Mouse (Mus musculus): ENCODE measurements around the gene Arhgdig. TPM values are rescaled to one million over a fixed set of nuclear protein-coding genes. Genes with fewer than 3 reads are reported as not detected.
"Not testable (repeated sequence)": the region's sequence is repeated elsewhere in the genome, so short reads cannot be mapped to it uniquely, and the experiment has no call there.

Gene Arhgdig
- polyA plus RNA-seq, 1 experiment from 2014 or later: 12.9 TPM

DNA sequence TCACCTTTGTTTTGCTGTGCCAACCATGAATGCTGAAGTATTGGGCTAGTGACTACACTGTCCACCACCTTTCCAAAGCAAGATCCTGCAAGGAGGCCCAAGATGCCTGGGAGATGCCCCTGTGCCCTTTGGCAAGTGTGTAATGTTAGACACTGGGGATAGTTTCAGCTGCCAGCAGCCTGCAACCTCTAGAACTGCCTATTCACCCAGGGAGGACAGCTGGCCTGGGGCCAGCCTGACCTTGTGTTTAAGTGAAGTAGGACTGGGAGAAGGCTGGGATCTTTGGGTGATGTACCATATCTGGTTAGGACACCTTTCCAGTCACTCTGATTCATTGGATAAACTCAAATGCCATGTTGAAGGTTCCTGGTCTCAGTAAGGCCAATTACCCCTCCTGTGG, 5.6 kb downstream of the Arhgdig start:
- no peak overlapping the region for H3K4me3 ChIP-seq (ENCODE audit: low read depth, low read length)
- H3K27ac ChIP-seq (ENCODE audit: low read length): no peak overlapping the region
- H3K9ac ChIP-seq (replicated peaks; ENCODE audit: low read depth, low read length): no peak overlapping the region
- H3K4me1 ChIP-seq (ENCODE audit: control insufficient read depth, insufficient read depth, low read length): 0 out of 2 replicates have a peak, but pooled peaks cover 3% of the 10 kb centered on the region
- H3K36me3 ChIP-seq (ENCODE audit: control insufficient read depth, insufficient read depth, low read length): peaks cover 5% of the 10 kb centered on the region; the same call in 1 of the 2 replicates
- no peaks in the 10 kb centered on the region for H3K9me3 ChIP-seq (ENCODE audit: control insufficient read depth, low read depth, low read length)
- H3K4me2 ChIP-seq (replicated peaks; ENCODE audit: low read depth, low read length): no peak overlapping the region
- peaks cover 20% of the 10 kb centered on the region for H3K27me3 ChIP-seq (ENCODE audit: control insufficient read depth, insufficient read depth, low read length)
- no peak for ATAC-seq (ENCODE audit: insufficient number of reproducible peaks, insufficient read depth, low FRiP score, low read depth)

DNA sequence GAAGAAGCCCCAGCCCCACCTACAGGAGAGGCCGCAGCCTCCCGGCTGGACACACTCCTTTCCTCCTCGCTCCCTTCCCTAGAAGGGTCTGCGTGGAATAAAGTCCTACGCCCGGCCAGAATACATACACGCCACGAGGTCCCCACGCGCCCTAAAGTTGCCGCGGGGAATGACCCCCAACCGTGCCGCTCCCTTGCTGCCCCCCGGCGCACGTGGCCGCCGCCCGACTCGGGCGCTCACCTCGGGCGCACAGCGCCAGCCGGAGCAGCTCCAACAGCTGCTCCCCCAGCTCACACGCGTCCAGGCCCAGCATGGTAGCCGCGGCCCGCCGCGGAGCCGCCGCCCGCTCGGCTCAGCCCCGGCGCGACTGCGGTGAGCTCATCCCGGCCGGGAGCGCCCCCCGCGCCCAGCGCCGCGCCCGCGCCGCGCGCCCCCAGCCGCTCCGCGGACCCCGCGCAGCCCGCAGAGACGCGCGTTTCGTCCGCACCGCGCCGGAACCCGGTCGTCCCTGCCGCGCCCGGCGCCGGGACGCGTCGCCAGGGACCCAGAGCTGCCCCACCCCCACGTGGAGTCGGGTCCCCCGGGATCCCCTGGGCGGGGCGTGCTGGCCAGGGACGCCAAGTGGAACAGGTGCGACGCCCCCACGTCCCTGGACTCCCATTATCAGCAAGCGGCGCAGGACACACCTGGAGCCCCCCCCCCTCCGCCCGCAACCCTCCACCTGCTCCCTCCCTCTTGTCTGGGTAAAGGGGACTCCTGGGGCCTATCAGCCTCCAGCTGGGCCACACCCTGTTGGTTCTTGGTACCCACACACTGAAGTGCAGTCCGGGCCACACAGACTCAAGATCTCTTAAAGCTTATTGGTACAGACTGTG, 6.5 kb downstream of the Arhgdig start:
- Histone ChIP-seq H3K4me1 (ENCODE audit: control insufficient read depth, insufficient read depth, low read length) (0 out of 2 replicates have a peak, but pooled peaks cover 3% of the 10 kb centered on the region), H3K9me3 (ENCODE audit: control insufficient read depth, low read depth, low read length) (no peaks in the 10 kb centered on the region), H3K27ac (ENCODE audit: low read length) (no peak overlapping the region), H3K4me2 (replicated peaks; ENCODE audit: low read depth, low read length) (peak overlapping the region; percentile 97), H3K4me3 (ENCODE audit: low read depth, low read length) (peak overlapping the region; percentile 41), H3K9ac (replicated peaks; ENCODE audit: low read depth, low read length) (peak overlapping the region; percentile 36), H3K27me3 (ENCODE audit: control insufficient read depth, insufficient read depth, low read length) (peaks cover 20% of the 10 kb centered on the region), H3K36me3 (ENCODE audit: control insufficient read depth, insufficient read depth, low read length) (peaks cover 13% of the 10 kb centered on the region; the same call in 1 of the 2 replicates)
- peak; percentile 66 for ATAC-seq (ENCODE audit: insufficient number of reproducible peaks, insufficient read depth, low FRiP score, low read depth)
- WGBS: under 1% methylated on average over 64 of the region's 92 CpGs

DNA sequence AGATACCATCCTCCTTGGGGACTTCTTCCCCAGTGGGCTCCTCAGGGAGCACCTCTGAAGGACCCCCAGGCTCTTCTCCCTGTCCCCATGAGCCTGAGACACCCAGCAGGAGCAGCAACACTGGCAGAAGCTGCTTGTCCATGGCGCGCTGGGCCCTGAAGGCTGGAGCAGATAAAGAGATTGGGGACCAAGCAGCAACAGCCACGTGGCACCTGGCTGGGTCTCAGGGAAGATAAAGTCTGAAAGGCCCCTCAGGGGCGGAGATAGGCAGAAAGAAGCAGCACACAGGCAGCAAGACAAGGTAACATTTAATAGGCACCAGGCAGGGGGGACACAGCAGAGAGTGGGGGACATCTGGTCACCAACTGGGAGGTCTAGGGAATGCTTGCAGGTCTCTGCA, 8.7 kb downstream of the Arhgdig start, which contains the start of gene Pdia2:
Gene Pdia2, minus strand, starts transcription at position 196 of the 400 bp plus-strand sequence.
- no peak within 1 kb of the TSS for H3K4me2 ChIP-seq (replicated peaks; ENCODE audit: low read depth, low read length)
- peaks cover 29% of the 10 kb centered on the region for H3K36me3 ChIP-seq (ENCODE audit: control insufficient read depth, insufficient read depth, low read length)
- H3K27me3 ChIP-seq (ENCODE audit: control insufficient read depth, insufficient read depth, low read length): peaks cover 20% of the 10 kb centered on the region
- WGBS: 70% methylated on average over 4 of the region's 4 CpGs
- no peak within 1 kb of the TSS for H3K4me3 ChIP-seq (ENCODE audit: low read depth, low read length)
- no peak for ATAC-seq (ENCODE audit: insufficient number of reproducible peaks, insufficient read depth, low FRiP score, low read depth)
- no peak within 1 kb of the TSS for H3K27ac ChIP-seq (ENCODE audit: low read length)
- H3K9me3 ChIP-seq (ENCODE audit: control insufficient read depth, low read depth, low read length): no peaks in the 10 kb centered on the region
- H3K4me1 ChIP-seq (ENCODE audit: control insufficient read depth, insufficient read depth, low read length): 0 out of 2 replicates have a peak, but pooled peaks cover 3% of the 10 kb centered on the region
- H3K9ac ChIP-seq (replicated peaks; ENCODE audit: low read depth, low read length): no peak within 1 kb of the TSS

DNA sequence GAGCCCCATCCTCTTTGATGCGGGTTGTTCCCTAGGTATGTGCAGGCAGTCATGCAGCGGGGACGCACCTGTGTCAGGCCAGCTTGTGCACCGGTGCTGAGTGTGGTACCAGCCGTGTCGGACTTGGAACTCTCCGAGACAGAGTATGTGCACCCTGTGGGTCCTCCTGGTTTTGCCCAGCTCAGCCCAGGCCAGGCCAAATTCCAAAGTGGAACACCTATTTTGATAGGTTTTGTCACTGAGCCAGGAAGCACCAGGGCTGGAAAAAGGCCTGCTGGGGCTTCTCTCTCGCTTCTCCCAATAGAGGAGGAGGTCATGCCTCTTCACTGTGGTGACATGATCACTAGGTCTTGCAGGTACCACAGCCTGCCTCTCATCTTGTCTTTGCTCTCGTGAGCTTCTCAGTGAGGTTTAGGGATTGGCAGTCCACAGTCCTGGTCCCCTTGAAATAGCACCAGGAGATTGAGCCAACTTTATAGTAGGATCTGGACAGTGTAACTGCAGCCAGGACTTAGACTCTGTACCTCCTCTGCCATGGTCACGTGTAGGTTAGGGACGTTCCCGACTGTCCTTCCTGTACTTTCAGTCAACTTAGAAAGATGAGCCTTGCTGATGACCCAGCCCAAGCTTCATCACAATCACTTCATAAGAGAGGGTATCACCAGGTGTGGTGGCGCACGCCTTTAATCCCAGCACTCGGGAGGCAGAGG, 14.9 kb downstream of the Arhgdig start:
- Histone ChIP-seq H3K4me1 (ENCODE audit: control insufficient read depth, insufficient read depth, low read length) (no peaks in the 10 kb centered on the region), H3K27me3 (ENCODE audit: control insufficient read depth, insufficient read depth, low read length) (no peaks in the 10 kb centered on the region), H3K9ac (replicated peaks; ENCODE audit: low read depth, low read length) (no peak overlapping the region), H3K36me3 (ENCODE audit: control insufficient read depth, insufficient read depth, low read length) (peaks cover 83% of the 10 kb centered on the region), H3K4me3 (ENCODE audit: low read depth, low read length) (no peak overlapping the region), H3K4me2 (replicated peaks; ENCODE audit: low read depth, low read length) (no peak overlapping the region), H3K9me3 (ENCODE audit: control insufficient read depth, low read depth, low read length) (no peaks in the 10 kb centered on the region), H3K27ac (ENCODE audit: low read length) (no peak overlapping the region)
- WGBS: 95% methylated on average over 15 of the region's 15 CpGs
- no peak for ATAC-seq (ENCODE audit: insufficient number of reproducible peaks, insufficient read depth, low FRiP score, low read depth)

DNA sequence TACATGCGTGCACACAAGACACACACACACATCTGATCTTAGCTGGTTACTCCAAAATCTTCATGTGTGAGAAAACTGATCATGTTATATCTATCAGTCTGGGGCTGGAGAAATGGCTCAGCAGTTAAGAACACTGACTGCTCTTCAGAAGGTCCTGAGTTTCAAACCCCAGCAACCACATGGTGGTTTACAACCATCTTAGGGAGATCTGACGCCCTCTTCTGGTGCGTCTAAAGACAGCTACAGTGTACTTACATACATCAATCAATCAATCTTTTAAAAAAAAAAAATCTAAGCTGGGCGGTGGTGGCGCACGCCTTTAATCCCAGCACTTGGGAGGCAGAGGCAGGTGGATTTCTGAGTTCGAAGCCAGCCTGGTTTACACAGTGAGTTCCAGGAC, 16.1 kb downstream of the Arhgdig start:
- ATAC-seq (ENCODE audit: insufficient number of reproducible peaks, insufficient read depth, low FRiP score, low read depth): not testable (repeated sequence)

DNA sequence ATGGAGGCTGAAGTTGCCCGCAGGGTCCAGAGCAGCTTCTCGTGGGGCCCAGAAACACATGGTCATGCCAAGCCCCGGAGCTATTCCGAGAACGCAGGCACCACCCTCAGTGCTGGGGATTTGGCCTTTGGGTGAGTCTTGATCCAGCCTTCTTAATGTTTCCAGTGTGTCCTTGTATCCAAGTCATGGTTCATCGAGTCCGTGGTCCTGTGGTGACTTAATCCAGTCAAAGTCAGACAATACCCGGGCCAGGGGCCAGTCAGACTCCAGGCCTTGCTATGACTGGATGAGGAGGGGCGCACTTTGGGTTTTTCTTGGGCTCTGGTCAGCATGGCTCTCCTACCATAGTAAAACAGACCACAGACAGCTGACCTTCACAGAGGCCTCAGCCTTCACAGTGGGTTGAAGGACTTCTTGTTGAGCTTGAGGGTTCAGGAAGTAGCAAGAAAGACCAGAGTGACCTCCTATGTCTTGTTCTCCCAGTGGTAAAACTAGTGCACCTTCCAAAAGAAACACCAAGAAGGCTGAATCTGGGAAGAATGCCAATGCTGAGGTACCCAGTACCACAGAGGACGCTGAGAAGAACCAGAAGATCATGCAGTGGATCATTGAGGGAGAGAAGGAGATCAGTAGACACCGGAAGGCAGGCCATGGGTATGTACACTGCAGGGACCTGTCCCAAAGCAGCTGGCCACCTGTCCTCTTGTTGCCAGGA, 19.3 kb downstream of the Arhgdig start:
- no peak overlapping the region for H3K9ac ChIP-seq (replicated peaks; ENCODE audit: low read depth, low read length)
- H3K27ac ChIP-seq (ENCODE audit: low read length): no peak overlapping the region
- H3K4me1 ChIP-seq (ENCODE audit: control insufficient read depth, insufficient read depth, low read length): no peaks in the 10 kb centered on the region
- no peaks in the 10 kb centered on the region for H3K9me3 ChIP-seq (ENCODE audit: control insufficient read depth, low read depth, low read length)
- peaks cover 70% of the 10 kb centered on the region for H3K36me3 ChIP-seq (ENCODE audit: control insufficient read depth, insufficient read depth, low read length)
- H3K27me3 ChIP-seq (ENCODE audit: control insufficient read depth, insufficient read depth, low read length): no peaks in the 10 kb centered on the region
- no peak overlapping the region for H3K4me3 ChIP-seq (ENCODE audit: low read depth, low read length)
- H3K4me2 ChIP-seq (replicated peaks; ENCODE audit: low read depth, low read length): no peak overlapping the region
- no peak for ATAC-seq (ENCODE audit: insufficient number of reproducible peaks, insufficient read depth, low FRiP score, low read depth)
- WGBS: 96% methylated on average over 11 of the region's 11 CpGs

More for the DNA sequence above, 16.1 kb downstream of the Arhgdig start:
- WGBS: 85% methylated on average over 7 of the region's 7 CpGs
- H3K27ac ChIP-seq (ENCODE audit: low read length); H3K9ac ChIP-seq (replicated peaks; ENCODE audit: low read depth, low read length); H3K4me1 ChIP-seq (ENCODE audit: control insufficient read depth, insufficient read depth, low read length); H3K9me3 ChIP-seq (ENCODE audit: control insufficient read depth, low read depth, low read length); H3K4me2 ChIP-seq (replicated peaks; ENCODE audit: low read depth, low read length); H3K4me3 ChIP-seq (ENCODE audit: low read depth, low read length); H3K27me3 ChIP-seq (ENCODE audit: control insufficient read depth, insufficient read depth, low read length): not testable (repeated sequence)
- H3K36me3 ChIP-seq (ENCODE audit: control insufficient read depth, insufficient read depth, low read length): peaks cover 76% of the 10 kb centered on the region

DNA sequence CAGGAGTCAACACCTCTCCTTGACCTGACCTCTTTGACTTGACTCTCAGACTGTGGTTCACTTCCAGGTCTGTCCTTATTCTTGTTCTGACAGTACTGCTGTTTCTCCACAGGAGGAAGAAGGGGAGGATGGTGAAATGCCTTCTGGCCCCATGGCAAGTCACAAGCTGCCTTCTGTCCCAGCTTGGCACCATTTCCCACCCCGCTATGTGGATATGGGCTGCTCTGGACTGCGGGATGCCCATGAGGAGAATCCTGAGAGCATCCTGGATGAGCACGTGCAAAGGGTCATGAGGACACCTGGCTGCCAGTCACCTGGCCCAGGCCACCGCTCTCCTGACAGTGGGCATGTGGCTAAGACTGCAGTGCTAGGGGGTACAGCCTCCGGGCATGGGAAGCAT, 20.0 kb downstream of the Arhgdig start:
- Histone ChIP-seq H3K9me3 (ENCODE audit: control insufficient read depth, low read depth, low read length) (no peaks in the 10 kb centered on the region), H3K9ac (replicated peaks; ENCODE audit: low read depth, low read length) (no peak overlapping the region), H3K4me2 (replicated peaks; ENCODE audit: low read depth, low read length) (no peak overlapping the region), H3K4me3 (ENCODE audit: low read depth, low read length) (no peak overlapping the region), H3K36me3 (ENCODE audit: control insufficient read depth, insufficient read depth, low read length) (peaks cover 70% of the 10 kb centered on the region), H3K27ac (ENCODE audit: low read length) (no peak overlapping the region), H3K27me3 (ENCODE audit: control insufficient read depth, insufficient read depth, low read length) (no peaks in the 10 kb centered on the region), H3K4me1 (ENCODE audit: control insufficient read depth, insufficient read depth, low read length) (no peaks in the 10 kb centered on the region)
- ATAC-seq (ENCODE audit: insufficient number of reproducible peaks, insufficient read depth, low FRiP score, low read depth): no peak
- WGBS: 97% methylated on average over 5 of the region's 5 CpGs

DNA sequence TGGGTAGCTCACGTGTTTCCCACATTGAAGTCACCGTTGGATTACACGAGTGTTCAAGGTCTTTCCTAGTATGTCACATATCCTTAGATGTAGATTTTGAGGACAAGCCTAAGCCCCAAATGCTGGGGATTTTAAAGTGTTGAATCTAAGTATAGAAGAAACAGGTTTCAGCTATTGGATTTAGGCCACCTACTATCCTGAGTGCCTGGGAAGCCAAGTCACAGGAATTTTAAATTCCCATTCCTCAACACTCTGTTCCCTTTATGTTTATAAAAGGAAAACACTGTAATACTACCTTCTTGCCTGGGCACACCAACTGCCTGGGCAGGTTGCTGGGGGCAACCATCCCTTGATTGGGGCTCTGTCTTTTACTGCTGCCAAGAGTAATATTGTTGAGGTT, 26.4 kb downstream of the Arhgdig start:
- no peak for ATAC-seq (ENCODE audit: insufficient number of reproducible peaks, insufficient read depth, low FRiP score, low read depth)
- WGBS: 96% methylated on average over 3 of the region's 3 CpGs

More for the DNA sequence above, 26.4 kb downstream of the Arhgdig start:
- no peak overlapping the region for H3K27ac ChIP-seq (ENCODE audit: low read length)
- no peaks in the 10 kb centered on the region for H3K4me1 ChIP-seq (ENCODE audit: control insufficient read depth, insufficient read depth, low read length)
- no peak overlapping the region for H3K4me2 ChIP-seq (replicated peaks; ENCODE audit: low read depth, low read length)
- no peaks in the 10 kb centered on the region for H3K27me3 ChIP-seq (ENCODE audit: control insufficient read depth, insufficient read depth, low read length)
- H3K9ac ChIP-seq (replicated peaks; ENCODE audit: low read depth, low read length): no peak overlapping the region
- H3K36me3 ChIP-seq (ENCODE audit: control insufficient read depth, insufficient read depth, low read length): peaks cover 30% of the 10 kb centered on the region
- H3K4me3 ChIP-seq (ENCODE audit: low read depth, low read length): no peak overlapping the region
- no peaks in the 10 kb centered on the region for H3K9me3 ChIP-seq (ENCODE audit: control insufficient read depth, low read depth, low read length)
